Mouse (Mus musculus): Measurements from ENCODE around the gene Pak6. TPM values are rescaled to one million over a fixed set of nuclear protein-coding genes. Genes with fewer than 3 reads are reported as not detected.

Gene Pak6
- total RNA-seq, 2 experiments from 2014 or later: 0.15 TPM; not detected in 1

Other genes with a start within 250 kb of the Pak6 start
- gene Srp14, start 183.6 kb upstream of the Pak6 start, total RNA-seq (2015; ENCODE audit: low replicate concordance): 38.9 and 114 TPM in 2 replicates
- gene Srp14, start 183.6 kb upstream of the Pak6 start, total RNA-seq (2017; ENCODE audit: low replicate concordance): 50.6 and 86.5 TPM in 2 replicates
- gene Bmf, start 113.6 kb upstream of the Pak6 start, total RNA-seq (2015; ENCODE audit: low replicate concordance): 2.1 and 3.2 TPM in 2 replicates
- gene Bmf, start 113.6 kb upstream of the Pak6 start, total RNA-seq (2017; ENCODE audit: low replicate concordance): 1.0 and 5.9 TPM in 2 replicates
- 118 and 120 TPM in 2 replicates for gene Bub1b, start 65.1 kb upstream of the Pak6 start, total RNA-seq (2015; ENCODE audit: low replicate concordance)
- 270 and 278 TPM in 2 replicates for gene Bub1b, start 65.1 kb upstream of the Pak6 start, total RNA-seq (2017; ENCODE audit: low replicate concordance)
- not detected in 2 replicates for gene Ankrd63, start 40.7 kb downstream of the Pak6 start, total RNA-seq (2015; ENCODE audit: low replicate concordance)
- gene Ankrd63, start 40.7 kb downstream of the Pak6 start, total RNA-seq (2017; ENCODE audit: low replicate concordance): not detected in 2 replicates
- gene Plcb2, start 65.1 kb downstream of the Pak6 start, total RNA-seq (2015; ENCODE audit: low replicate concordance): 14.3 and 18.4 TPM in 2 replicates
- 9.8 and 12.3 TPM in 2 replicates for gene Plcb2, start 65.1 kb downstream of the Pak6 start, total RNA-seq (2017; ENCODE audit: low replicate concordance)
- gene Inafm2, start 82.5 kb downstream of the Pak6 start, total RNA-seq (2015; ENCODE audit: low replicate concordance): 5.0 and 8.4 TPM in 2 replicates
- 1.3 and 3.6 TPM in 2 replicates for gene Inafm2, start 82.5 kb downstream of the Pak6 start, total RNA-seq (2017; ENCODE audit: low replicate concordance)
- 2.1 TPM in 1 of 2 replicates, not detected in the other for gene Ccdc9b, start 99.4 kb downstream of the Pak6 start, total RNA-seq (2015; ENCODE audit: low replicate concordance)
- gene Ccdc9b, start 99.4 kb downstream of the Pak6 start, total RNA-seq (2017; ENCODE audit: low replicate concordance): 0.30 and 0.51 TPM in 2 replicates
- not detected in 2 replicates for gene Phgr1, start 109.5 kb downstream of the Pak6 start, total RNA-seq (2015; ENCODE audit: low replicate concordance)
- not detected in 2 replicates for gene Phgr1, start 109.5 kb downstream of the Pak6 start, total RNA-seq (2017; ENCODE audit: low replicate concordance)
- gene Disp2, start 116.4 kb downstream of the Pak6 start, total RNA-seq (2015; ENCODE audit: low replicate concordance): not detected in 2 replicates
- 0.26 TPM in 1 of 2 replicates, not detected in the other for gene Disp2, start 116.4 kb downstream of the Pak6 start, total RNA-seq (2017; ENCODE audit: low replicate concordance)
- gene Knstrn, start 150.7 kb downstream of the Pak6 start, total RNA-seq (2015; ENCODE audit: low replicate concordance): 48.2 and 74.6 TPM in 2 replicates
- gene Knstrn, start 150.7 kb downstream of the Pak6 start, total RNA-seq (2017; ENCODE audit: low replicate concordance): 156 and 210 TPM in 2 replicates
- gene Ivd, start 198.7 kb downstream of the Pak6 start, total RNA-seq (2015; ENCODE audit: low replicate concordance): 5.4 and 6.3 TPM in 2 replicates
- gene Ivd, start 198.7 kb downstream of the Pak6 start, total RNA-seq (2017; ENCODE audit: low replicate concordance): 1.9 and 7.3 TPM in 2 replicates
- gene Bahd1, start 237.1 kb downstream of the Pak6 start, total RNA-seq (2015; ENCODE audit: low replicate concordance): 7.6 and 8.8 TPM in 2 replicates
- gene Bahd1, start 237.1 kb downstream of the Pak6 start, total RNA-seq (2017; ENCODE audit: low replicate concordance): 14.5 and 15.1 TPM in 2 replicates